Mouse (Mus musculus) layer of hippocampus, postnatal 10 days (tissue): Measurements from ENCODE around the gene Cavin3. TPM values are rescaled to one million over a fixed set of nuclear protein-coding genes. Genes with fewer than 3 reads are reported as not detected.
A peak's percentile ranks its signal among the peaks of the same experiment; 100 is the strongest.
"Not testable (repeated sequence)": the region's sequence is repeated elsewhere in the genome, so short reads cannot be mapped to it uniquely, and the experiment has no call there.

Experiments
- DNase-seq, 2 experiments: peaks; one replicate each; pipeline ENCODE4 v3.0.0; 2021; ENCODE audit warnings: low spot score in 2 of 2
- total RNA-seq, 2 experiments: library from RNA; stranded (reverse); gene quantifications; 2 replicates each; pipeline ENCODE4 v1.2.3; 2021

The Cavin3 gene
- total RNA-seq, 2 experiments from 2014 or later = 13.7 to 13.8 TPM

- DNase-seq = peak; percentile 27 to 43
Observed at GRCm38 (mm10) chr7:105480561-105481504, 1.3 kb downstream of the Cavin3 start.

- DNase-seq = no peak
Observed at GRCm38 (mm10) chr7:105480081-105480480, 2.0 kb downstream of the Cavin3 start.

GRCm38 (mm10) chr7:105479232-105479631 is 2.9 kb downstream of the Cavin3 start:
- DNase-seq = no peak

- no peak for DNase-seq
Observed at GRCm38 (mm10) chr7:105478344-105478743, 3.8 kb downstream of the Cavin3 start.

- DNase-seq = peak; percentile 55 to 61
Observed at GRCm38 (mm10) chr7:105477841-105478240, 4.3 kb downstream of the Cavin3 start.

- no peak for DNase-seq
Observed at GRCm38 (mm10) chr7:105477433-105477700, 4.7 kb downstream of the Cavin3 start.

GRCm38 (mm10) chr7:105476683-105477432 is 5.2 kb downstream of the Cavin3 start:
- no peak for DNase-seq

- DNase-seq = no peak
Observed at GRCm38 (mm10) chr7:105475396-105475949, 6.6 kb downstream of the Cavin3 start.

GRCm38 (mm10) chr7:105474771-105475315 is 7.3 kb downstream of the Cavin3 start:
- DNase-seq = no peak

GRCm38 (mm10) chr7:105472607-105473006 is 9.5 kb downstream of the Cavin3 start:
- peak; percentile 38 to 46 for DNase-seq

GRCm38 (mm10) chr7:105465505-105465904 is 16.6 kb downstream of the Cavin3 start:
- DNase-seq = not testable (repeated sequence)

GRCm38 (mm10) chr7:105458546-105458945 is 23.6 kb downstream of the Cavin3 start:
- DNase-seq = no peak

GRCm38 (mm10) chr7:105453345-105453744 is 28.8 kb downstream of the Cavin3 start:
- not testable (repeated sequence) for DNase-seq

- DNase-seq = no peak
Observed at GRCm38 (mm10) chr7:105445076-105445475, 37.0 kb downstream of the Cavin3 start.

- DNase-seq = no peak
Observed at GRCm38 (mm10) chr7:105441426-105441825, 40.7 kb downstream of the Cavin3 start.

- DNase-seq = no peak
Observed at GRCm38 (mm10) chr7:105437979-105438772, 43.9 kb downstream of the Cavin3 start.

- no peak for DNase-seq
Observed at GRCm38 (mm10) chr7:105434798-105435197, 47.3 kb downstream of the Cavin3 start.

- no peak for DNase-seq
Observed at GRCm38 (mm10) chr7:105433859-105434258, 48.2 kb downstream of the Cavin3 start.

GRCm38 (mm10) chr7:105432058-105432457 is 50.0 kb downstream of the Cavin3 start:
- no peak for DNase-seq
